Mouse (Mus musculus): Measurements from ENCODE around the gene Sirt3. TPM values are rescaled to one million over a fixed set of nuclear protein-coding genes. Genes with fewer than 3 reads are reported as not detected.

The Sirt3 gene
- polyA plus RNA-seq (2015; fragmentation: Nextera tagmentation; extraction: Ambion mirVana): 54.0 and 55.5 TPM in 2 replicates

GRCm38 (mm10) chr7:140881696-140882468 is at the start of gene Sirt3, which contains the start of gene Psmd13:
Gene Sirt3, minus strand, starts transcription at chr7:140882309.
Gene Psmd13, plus strand, starts transcription at chr7:140881968.
- Histone ChIP-seq H3K4me3 (peak within 1 kb of the TSS; percentile 80), H3K36me3 (replicated peaks) (peaks cover 13% of the 10 kb centered on the region; the same call in 1 of the 2 replicates), H3K27me3 (replicated peaks) (no peaks in the 10 kb centered on the region), H3K27ac (peak within 1 kb of the TSS; percentile 94), H3K4me2 (peak within 1 kb of the TSS; percentile 79), H3K9ac (peak within 1 kb of the TSS; percentile 86), H3K4me1 (peaks cover 22% of the 10 kb centered on the region), H3K9me3 (no peaks in the 10 kb centered on the region)
- under 1% methylated on average over 59 of the region's 59 CpGs for WGBS
- ATAC-seq (replicated peaks): peak; percentile 97

GRCm38 (mm10) chr7:140927181-140927580 is 45.1 kb upstream of the Sirt3 start:
- no peak overlapping the region for H3K27ac ChIP-seq
- no peak overlapping the region for H3K4me2 ChIP-seq
- H3K36me3 ChIP-seq (replicated peaks): no peaks in the 10 kb centered on the region
- 86% methylated on average over 6 of the region's 6 CpGs for WGBS
- H3K9ac ChIP-seq: no peak overlapping the region
- no peaks in the 10 kb centered on the region for H3K9me3 ChIP-seq
- H3K4me1 ChIP-seq: peaks cover 15% of the 10 kb centered on the region
- ATAC-seq (replicated peaks): no peak
- peaks cover 29% of the 10 kb centered on the region for H3K27me3 ChIP-seq (replicated peaks)
- no peak overlapping the region for H3K4me3 ChIP-seq

DNA sequence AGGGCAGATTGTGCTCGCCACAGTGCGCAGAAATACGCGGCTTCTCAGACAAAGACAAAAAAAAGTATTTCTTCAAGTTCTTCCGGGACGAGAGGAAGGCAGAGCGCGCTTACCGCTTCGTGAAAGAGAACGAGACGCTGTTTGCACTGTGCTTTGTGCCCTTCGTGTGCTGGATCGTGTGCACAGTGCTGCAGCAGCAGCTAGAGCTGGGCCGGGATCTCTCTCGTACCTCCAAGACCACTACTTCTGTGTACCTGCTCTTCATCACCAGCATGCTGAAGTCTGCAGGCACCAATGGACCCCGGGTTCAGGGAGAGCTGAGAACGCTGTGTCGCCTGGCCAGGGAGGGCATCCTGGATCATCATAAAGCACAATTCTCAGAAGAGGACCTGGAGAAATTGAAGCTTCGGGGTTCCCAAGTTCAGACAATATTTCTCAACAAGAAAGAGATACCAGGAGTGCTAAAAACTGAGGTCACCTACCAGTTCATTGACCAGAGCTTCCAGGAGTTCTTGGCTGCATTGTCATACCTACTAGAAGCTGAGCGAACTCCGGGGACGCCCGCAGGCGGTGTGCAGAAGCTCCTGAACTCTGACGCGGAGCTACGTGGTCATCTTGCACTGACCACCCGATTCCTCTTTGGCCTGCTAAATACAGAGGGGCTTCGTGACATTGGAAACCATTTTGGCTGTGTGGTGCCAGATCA is 41.1 kb upstream of the Sirt3 start:
- Histone ChIP-seq H3K9me3 (no peaks in the 10 kb centered on the region), H3K4me3 (peak overlapping the region; percentile 48), H3K4me1 (peaks cover 19% of the 10 kb centered on the region), H3K36me3 (replicated peaks) (no peaks in the 10 kb centered on the region), H3K27me3 (replicated peaks) (peaks cover 63% of the 10 kb centered on the region), H3K4me2 (peak overlapping the region; percentile 97), H3K9ac (peak overlapping the region; percentile 35; the same call in 1 of the 2 replicates), H3K27ac (no peak overlapping the region)
- WGBS: 23% methylated on average over 30 of the region's 30 CpGs
- 0 out of 2 replicates have a peak, but pooled peaks have one; percentile 24 for ATAC-seq (replicated peaks)

DNA sequence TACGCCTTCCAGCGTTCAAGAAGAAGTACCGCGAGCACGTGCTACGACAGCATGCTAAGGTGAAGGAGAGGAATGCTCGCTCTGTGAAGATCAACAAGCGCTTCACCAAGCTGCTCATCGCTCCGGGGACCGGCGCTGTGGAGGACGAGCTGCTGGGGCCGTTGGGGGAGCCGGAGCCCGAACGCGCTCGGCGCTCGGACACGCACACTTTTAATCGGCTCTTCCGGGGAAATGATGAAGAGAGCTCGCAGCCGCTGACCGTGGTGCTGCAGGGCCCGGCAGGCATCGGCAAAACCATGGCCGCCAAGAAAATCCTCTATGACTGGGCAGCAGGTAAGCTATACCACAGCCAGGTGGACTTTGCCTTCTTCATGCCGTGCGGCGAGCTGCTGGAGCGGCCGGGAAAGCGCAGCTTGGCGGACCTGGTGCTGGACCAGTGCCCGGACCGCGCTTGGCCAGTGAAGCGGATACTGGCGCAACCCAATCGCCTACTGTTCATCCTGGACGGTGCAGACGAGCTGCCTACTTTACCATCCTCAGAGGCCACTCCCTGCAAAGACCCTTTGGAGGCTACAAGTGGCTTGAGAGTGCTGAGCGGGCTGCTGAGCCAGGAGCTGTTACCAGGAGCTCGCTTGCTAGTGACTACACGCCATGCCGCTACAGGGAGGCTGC is 40.4 kb upstream of the Sirt3 start:
- H3K9ac ChIP-seq: peak overlapping the region; percentile 35
- H3K27me3 ChIP-seq (replicated peaks): peaks cover 63% of the 10 kb centered on the region
- peak; percentile 50 for ATAC-seq (replicated peaks)

GRCm38 (mm10) chr7:140921225-140921975 is 39.3 kb upstream of the Sirt3 start:
- 27% methylated on average over 22 of the region's 22 CpGs for WGBS
- H3K4me1 ChIP-seq: peaks cover 19% of the 10 kb centered on the region
- ATAC-seq (replicated peaks): no peak
- H3K4me2 ChIP-seq: peak overlapping the region; percentile 97
- no peak overlapping the region for H3K9ac ChIP-seq
- no peak overlapping the region; the same call in 1 of the 2 replicates for H3K4me3 ChIP-seq
- peaks cover 63% of the 10 kb centered on the region for H3K27me3 ChIP-seq (replicated peaks)
- no peaks in the 10 kb centered on the region for H3K9me3 ChIP-seq
- no peaks in the 10 kb centered on the region for H3K36me3 ChIP-seq (replicated peaks)
- no peak overlapping the region for H3K27ac ChIP-seq

More for the DNA sequence above, 40.4 kb upstream of the Sirt3 start:
- Histone ChIP-seq H3K9me3 (no peaks in the 10 kb centered on the region), H3K4me3 (peak overlapping the region; percentile 48), H3K27ac (no peak overlapping the region), H3K4me2 (peak overlapping the region; percentile 97), H3K36me3 (replicated peaks) (no peaks in the 10 kb centered on the region), H3K4me1 (peaks cover 19% of the 10 kb centered on the region)
- under 1% methylated on average over 49 of the region's 49 CpGs for WGBS

DNA sequence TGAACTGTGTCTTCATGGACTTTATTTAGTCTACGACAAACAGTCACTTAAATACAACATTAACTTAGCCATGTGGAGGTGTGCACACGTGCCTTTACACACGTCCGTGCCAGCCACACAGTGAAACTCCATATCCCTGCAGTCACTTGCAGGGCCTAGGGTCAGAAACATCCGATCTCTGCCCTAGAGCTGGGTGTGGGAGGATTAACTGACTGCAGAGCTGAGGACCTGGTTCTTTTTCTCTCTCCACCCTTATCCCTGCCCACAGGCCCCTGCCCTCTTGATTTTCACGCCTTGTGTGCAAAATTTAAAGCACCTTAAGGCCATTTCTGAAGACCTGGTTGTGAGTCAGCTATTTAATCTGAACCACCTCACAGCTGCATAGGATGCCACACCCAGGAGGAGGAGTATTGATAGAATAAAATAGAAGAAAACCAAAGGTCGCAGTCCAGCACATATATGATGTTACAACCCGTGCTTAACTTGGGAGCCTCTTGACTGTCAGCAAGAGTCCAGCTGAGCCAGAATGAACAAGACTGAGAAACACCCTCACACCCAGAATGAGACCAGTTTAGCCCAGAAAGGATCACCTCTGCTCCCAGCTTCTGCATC is 38.4 kb upstream of the Sirt3 start, which contains the start of gene Nlrp6:
Gene Nlrp6 (plus strand): TSS at position 485 of the 612 bp plus-strand sequence.
- Histone ChIP-seq H3K36me3 (replicated peaks) (no peaks in the 10 kb centered on the region), H3K4me2 (peak within 1 kb of the TSS; percentile 97; the same call in 1 of the 2 replicates), H3K4me1 (peaks cover 19% of the 10 kb centered on the region), H3K4me3 (no peak within 1 kb of the TSS), H3K27ac (no peak within 1 kb of the TSS), H3K9me3 (no peaks in the 10 kb centered on the region), H3K9ac (no peak within 1 kb of the TSS), H3K27me3 (replicated peaks) (peaks cover 63% of the 10 kb centered on the region)
- 76% methylated on average over 8 of the region's 8 CpGs for WGBS
- no peak for ATAC-seq (replicated peaks)

DNA sequence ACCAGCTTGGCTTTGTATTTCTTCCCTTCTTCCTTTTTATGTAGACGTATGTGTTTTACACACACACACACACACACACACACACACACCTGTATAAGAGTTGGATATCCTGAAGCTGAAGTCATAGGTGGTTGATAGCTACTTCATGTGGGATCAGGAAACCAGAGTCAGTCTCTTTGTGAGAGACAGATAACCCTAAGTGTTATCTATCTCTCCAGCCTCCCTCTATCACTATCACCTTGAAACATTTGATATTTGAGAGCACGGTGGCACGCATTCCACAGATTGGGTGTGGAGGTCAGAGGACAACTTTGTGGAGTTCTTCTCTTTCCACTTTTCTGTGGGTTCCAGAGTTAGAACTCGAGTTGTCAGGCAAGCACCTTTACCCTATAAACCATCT is 37.8 kb upstream of the Sirt3 start:
- WGBS: 78% methylated on average over 4 of the region's 4 CpGs
- H3K4me3 ChIP-seq: no peak overlapping the region
- H3K27ac ChIP-seq: no peak overlapping the region
- no peak for ATAC-seq (replicated peaks)
- peaks cover 61% of the 10 kb centered on the region for H3K27me3 ChIP-seq (replicated peaks)
- H3K4me2 ChIP-seq: no peak overlapping the region
- no peak overlapping the region for H3K9ac ChIP-seq
- H3K36me3 ChIP-seq (replicated peaks): no peaks in the 10 kb centered on the region
- no peaks in the 10 kb centered on the region for H3K9me3 ChIP-seq
- H3K4me1 ChIP-seq: peaks cover 19% of the 10 kb centered on the region

GRCm38 (mm10) chr7:140914031-140914690 is 32.1 kb upstream of the Sirt3 start:
- H3K9me3 ChIP-seq: no peaks in the 10 kb centered on the region
- ATAC-seq (replicated peaks): no peak
- H3K4me1 ChIP-seq: no peaks in the 10 kb centered on the region
- H3K4me2 ChIP-seq: no peak overlapping the region
- WGBS: 85% methylated on average over 8 of the region's 8 CpGs
- peaks cover 3% of the 10 kb centered on the region; the same call in 1 of the 2 replicates for H3K27me3 ChIP-seq (replicated peaks)
- H3K4me3 ChIP-seq: no peak overlapping the region
- H3K9ac ChIP-seq: no peak overlapping the region
- no peak overlapping the region for H3K27ac ChIP-seq
- no peaks in the 10 kb centered on the region for H3K36me3 ChIP-seq (replicated peaks)

DNA sequence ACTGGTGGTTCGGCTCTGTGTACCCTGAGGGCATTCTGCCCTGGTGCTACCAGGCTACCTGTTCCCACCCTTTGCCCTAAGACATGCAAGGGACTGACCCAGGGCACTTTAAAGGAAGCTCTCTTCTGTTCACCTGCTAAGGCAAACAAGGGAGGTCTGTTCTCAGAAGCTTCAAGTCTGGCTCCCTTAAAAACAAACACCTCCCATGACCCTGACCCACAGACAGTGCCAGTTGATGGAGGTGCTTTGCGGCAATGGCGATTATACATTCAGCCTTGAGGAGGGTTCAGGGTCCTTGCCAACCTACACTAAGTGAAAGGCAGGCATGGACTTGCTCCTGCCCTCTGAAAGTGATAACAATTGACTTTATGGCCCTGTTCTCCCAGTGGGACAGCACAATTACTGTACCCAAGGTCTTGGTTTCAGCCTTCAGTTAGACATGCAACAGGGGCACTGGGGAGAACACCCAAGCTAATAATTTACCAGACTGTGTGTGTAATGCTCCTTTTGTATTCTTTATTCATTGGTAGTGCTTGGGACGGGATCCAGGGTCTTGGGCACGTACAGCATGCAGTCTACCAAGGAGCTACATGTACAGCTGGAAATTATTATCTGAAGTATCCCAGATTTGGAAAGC is 30.9 kb upstream of the Sirt3 start:
- Histone ChIP-seq H3K4me2 (no peak overlapping the region), H3K27me3 (replicated peaks) (no peaks in the 10 kb centered on the region), H3K27ac (no peak overlapping the region), H3K9me3 (no peaks in the 10 kb centered on the region), H3K4me3 (no peak overlapping the region), H3K36me3 (replicated peaks) (no peaks in the 10 kb centered on the region), H3K9ac (no peak overlapping the region), H3K4me1 (peaks cover 4% of the 10 kb centered on the region)
- 83% methylated on average over 5 of the region's 5 CpGs for WGBS
- no peak for ATAC-seq (replicated peaks)

DNA sequence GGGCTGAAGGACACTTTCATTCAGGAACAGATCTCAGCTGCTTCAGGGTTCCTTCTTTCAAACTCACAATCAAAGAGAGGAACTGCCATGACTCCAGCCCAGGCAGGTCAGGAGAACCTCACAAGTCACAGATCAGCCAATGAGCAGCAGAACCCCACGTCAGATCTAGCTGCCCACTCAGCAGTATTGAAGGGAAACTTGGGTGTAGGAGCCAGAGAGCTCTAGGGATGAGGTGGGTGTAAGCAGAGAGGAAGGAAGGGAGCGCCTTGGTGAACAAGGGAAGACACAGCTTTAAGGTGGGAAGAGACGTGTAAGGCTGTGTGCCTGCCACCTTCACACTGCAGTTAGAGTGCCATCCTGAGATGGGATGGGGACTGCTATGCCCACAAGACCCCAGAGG is 30.2 kb upstream of the Sirt3 start:
- ATAC-seq (replicated peaks): no peak
- 67% methylated on average over 3 of the region's 3 CpGs for WGBS

More for the DNA sequence above, 30.2 kb upstream of the Sirt3 start:
- H3K9me3 ChIP-seq: no peaks in the 10 kb centered on the region
- H3K36me3 ChIP-seq (replicated peaks): no peaks in the 10 kb centered on the region
- no peaks in the 10 kb centered on the region for H3K27me3 ChIP-seq (replicated peaks)
- H3K4me2 ChIP-seq: no peak overlapping the region
- peaks cover 4% of the 10 kb centered on the region for H3K4me1 ChIP-seq
- no peak overlapping the region for H3K9ac ChIP-seq
- H3K4me3 ChIP-seq: no peak overlapping the region
- H3K27ac ChIP-seq: no peak overlapping the region

Data from midbrain, embryonic 15.5 days (tissue).